In genomic region chr5:30520214-30520732, GRCm38 (mm10) we compare ENCODE assay signal across 19 mouse cellular contexts. TPM values are rescaled to one million over a fixed set of nuclear protein-coding genes. Genes with fewer than 3 reads are reported as not detected.
DNase-seq lines count a peak whose midpoint lies in the region; ATAC-seq lines count a peak whose summit lies in the region.
"Had no signal": no experiment of that assay in that cellular context is flagged by ENCODE, and none has a peak within 500 bp of the region (broad histone marks: within the 10 kb centered on the region; RNA-seq: fewer than 3 reads in every experiment).

No protein-coding gene starts in this region.

- H3K9me3 ChIP-seq in liver, embryonic 16.5 days (replicated peaks; ENCODE audit: control insufficient read depth, low read length): no peaks in the 10 kb centered on the region
- H3K9me3 ChIP-seq: heart, embryonic 15.5 days; midbrain, embryonic 13.5 days had no signal

- intact Hi-C loops in left cerebral cortex, postnatal 25 days (cut with DNase I): no loop called here

- 44% methylated on average over 10 of the region's 10 CpGs for WGBS in liver, embryonic 16.5 days (ENCODE audit: insufficient replicate concordance)

- H3K4me2 ChIP-seq in liver, embryonic 16.5 days (ENCODE audit: low read depth, low read length): no peak overlapping the region
- H3K4me2 ChIP-seq: heart, embryonic 15.5 days; hindbrain, embryonic 14.5 days; midbrain, embryonic 13.5 days had no signal

- peak; percentile 45; the same call in 1 of the 2 replicates for ATAC-seq in liver, embryonic 16.5 days (ENCODE audit: low read depth)
- ATAC-seq: midbrain, embryonic 13.5 days had no signal

- H3K9ac ChIP-seq in liver, embryonic 16.5 days (ENCODE audit: low read depth, low read length): no peak overlapping the region
- H3K9ac ChIP-seq: heart, embryonic 15.5 days; hindbrain, embryonic 14.5 days had no signal

- H3K27ac ChIP-seq in liver, embryonic 16.5 days (ENCODE audit: low read length): no peak overlapping the region
- H3K27ac ChIP-seq: heart, embryonic 15.5 days; hindbrain, embryonic 14.5 days; kidney, postnatal 0 days; midbrain, embryonic 13.5 days had no signal

- H3K27me3 ChIP-seq in liver, embryonic 16.5 days (ENCODE audit: control insufficient read depth, insufficient read depth, low read depth, low read length): no peaks in the 10 kb centered on the region
- H3K27me3 ChIP-seq: heart, embryonic 15.5 days; midbrain, embryonic 13.5 days had no signal

- H3K4me3 ChIP-seq in liver, embryonic 16.5 days (ENCODE audit: low read depth, low read length): no peak overlapping the region
- H3K4me3 ChIP-seq: heart, embryonic 15.5 days; midbrain, embryonic 13.5 days had no signal

- peaks cover 10% of the 10 kb centered on the region; the same call in 1 of the 2 replicates for H3K4me1 ChIP-seq in liver, embryonic 16.5 days (ENCODE audit: control insufficient read depth, low read depth, low read length)
- H3K4me1 ChIP-seq: midbrain, embryonic 13.5 days had no signal

- peak; percentile 12 to 20 for DNase-seq in cerebellum, adult 18-20 months
- no peak for DNase-seq in cerebellum, postnatal 4 days (ENCODE audit: low spot score in 2 of 2)
- peak; percentile 12 for DNase-seq in spleen, adult 12 weeks (ENCODE audit: low spot score)
- no peak for DNase-seq in spleen, adult 18-20 months
- DNase-seq in urinary bladder, adult 2 months (ENCODE audit: low spot score): no peak
- no peak for DNase-seq in left cerebral cortex, postnatal 25 days (ENCODE audit: low spot score in 2 of 2)
- DNase-seq in layer of hippocampus, postnatal 14 days (ENCODE audit: low spot score in 2 of 2): no peak
- DNase-seq: forebrain, postnatal 0 days; lung, adult 2 months; thymus, adult 18-20 months had no signal

- no peaks in the 10 kb centered on the region for H3K36me3 ChIP-seq in liver, embryonic 16.5 days (ENCODE audit: control insufficient read depth, insufficient read depth)
- H3K36me3 ChIP-seq: heart, embryonic 15.5 days; midbrain, embryonic 13.5 days had no signal

RNA-seq across cellular contexts. Expression of gene Cib4, which starts 25.4 kb away (rescaled TPM):
- polyA plus RNA-seq in liver, embryonic 16.5 days (2015; fragmentation: Nextera tagmentation; extraction: Ambion mirVana): not detected in 2 replicates
- 0.32 and 0.40 TPM in 2 replicates for polyA plus RNA-seq in urinary bladder, adult 2 months (2012; rRNA removed)
- not detected for total RNA-seq in left cerebral cortex, postnatal 25 days (2021)
- total RNA-seq in layer of hippocampus, postnatal 14 days (2021): not detected
- total RNA-seq: forebrain, postnatal 0 days; gastrocnemius, postnatal 4 days; left cerebral cortex, adult 18-20 months had no signal
- polyA plus RNA-seq: forebrain, postnatal 0 days; heart, embryonic 15.5 days; hindbrain, embryonic 14.5 days; kidney, postnatal 0 days; midbrain, embryonic 13.5 days; neural tube, embryonic 11.5 days; spleen, adult 2 months had no signal

RNA-seq across cellular contexts. Expression of gene 1700001C02Rik, which starts 54.4 kb away (rescaled TPM):
- not detected in 2 replicates for polyA plus RNA-seq in liver, embryonic 16.5 days (2015; fragmentation: Nextera tagmentation; extraction: Ambion mirVana)
- 0.10 TPM in 2 replicates for polyA plus RNA-seq in urinary bladder, adult 2 months (2012; rRNA removed)
- total RNA-seq in left cerebral cortex, postnatal 25 days (2021): not detected
- total RNA-seq in layer of hippocampus, postnatal 14 days (2021): under 1 TPM in 1 of 2 experiments, not detected in 1; 0.65 TPM
- total RNA-seq: gastrocnemius, postnatal 4 days; left cerebral cortex, adult 18-20 months had no signal
- polyA plus RNA-seq: heart, embryonic 15.5 days; kidney, postnatal 0 days; neural tube, embryonic 11.5 days; spleen, adult 2 months had no signal

RNA-seq across cellular contexts. Expression of gene Otof, which starts 58.5 kb away (rescaled TPM):
- polyA plus RNA-seq in liver, embryonic 16.5 days (2015; fragmentation: Nextera tagmentation; extraction: Ambion mirVana): not detected in 2 replicates
- 0.11 and 0.13 TPM in 2 replicates for polyA plus RNA-seq in urinary bladder, adult 2 months (2012; rRNA removed)
- 10 to 100 TPM; 17.3 to 24.0 TPM for total RNA-seq in left cerebral cortex, postnatal 25 days (2021)
- total RNA-seq in layer of hippocampus, postnatal 14 days (2021): 1 to 10 TPM; 3.5 to 5.5 TPM

Comparison
In these comparisons a context has a peak if more than half of its experiments do, and no peak if none do; other contexts are left out.
1. DNase-seq: peak in cerebellum, adult 18-20 months (2 of 2) and spleen, adult 12 weeks (single experiment); none in cerebellum, postnatal 4 days (0 of 2), spleen, adult 18-20 months (0 of 2), urinary bladder, adult 2 months (single experiment), left cerebral cortex, postnatal 25 days (0 of 2) and layer of hippocampus, postnatal 14 days (0 of 2).